Mouse (Mus musculus) thymus, adult 18-20 months (tissue): Measurements from ENCODE around the gene Enpp6.

ENCODE experiments used
- DNase-seq, 2 experiments: peaks; one replicate each; pipeline ENCODE4 v3.0.0; 2022; ENCODE audit warnings: mixed read lengths in 2 of 2

Enpp6 gene

GRCm38 (mm10) chr8:47072001-47072400 lies 85.3 kb downstream of the Enpp6 start:
- no peak for DNase-seq

DNA sequence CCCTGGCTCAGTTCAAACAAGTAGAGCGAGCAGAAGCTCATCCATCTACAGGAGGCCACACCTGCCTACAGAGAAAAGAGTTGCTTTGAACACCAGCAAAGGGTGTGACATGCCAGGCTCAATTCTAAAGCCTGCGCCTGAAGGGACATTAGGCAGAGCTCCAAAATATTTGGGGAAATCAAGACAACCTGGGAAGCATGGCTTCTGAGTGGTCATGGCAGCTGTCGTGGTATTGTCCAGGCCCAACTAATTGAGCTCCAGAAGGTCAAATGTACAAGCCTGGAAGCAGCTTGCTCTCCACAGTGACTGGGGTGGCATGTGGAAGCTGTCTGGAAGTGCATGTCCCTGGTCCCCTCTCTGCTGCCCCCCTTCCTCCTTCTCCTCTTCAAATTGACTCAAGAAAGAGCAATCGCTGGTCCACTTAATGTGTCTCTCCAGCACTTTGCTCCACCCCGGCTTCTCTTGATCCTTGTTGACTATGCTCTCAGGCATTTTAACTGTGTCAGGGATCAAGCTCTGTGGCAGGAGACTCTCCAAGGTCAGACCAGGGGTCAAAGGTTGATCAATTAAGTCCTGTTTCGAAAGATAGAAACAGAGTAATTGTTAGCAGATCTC lies 89.4 kb downstream of the Enpp6 start:
- no peak for DNase-seq

DNA sequence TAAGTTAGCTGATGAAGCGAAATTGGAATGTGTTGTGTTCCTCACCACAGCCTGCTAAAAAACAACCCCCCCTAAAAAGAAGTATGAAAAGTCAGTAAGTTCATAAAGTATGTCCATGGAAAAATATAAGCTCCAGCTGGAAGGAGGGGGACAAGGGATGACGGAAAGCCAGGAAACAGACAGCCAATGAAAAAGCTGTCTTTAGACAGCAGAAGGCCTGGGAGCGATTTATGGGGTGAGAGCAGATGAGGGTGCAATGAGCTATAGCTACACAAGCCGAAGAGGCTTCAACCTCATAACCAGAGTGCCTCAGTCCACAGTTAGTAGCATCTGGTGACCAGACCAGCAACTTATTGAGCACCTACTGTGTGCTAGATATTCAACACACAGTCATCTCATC lies 93.3 kb downstream of the Enpp6 start:
- no peak for DNase-seq

DNA sequence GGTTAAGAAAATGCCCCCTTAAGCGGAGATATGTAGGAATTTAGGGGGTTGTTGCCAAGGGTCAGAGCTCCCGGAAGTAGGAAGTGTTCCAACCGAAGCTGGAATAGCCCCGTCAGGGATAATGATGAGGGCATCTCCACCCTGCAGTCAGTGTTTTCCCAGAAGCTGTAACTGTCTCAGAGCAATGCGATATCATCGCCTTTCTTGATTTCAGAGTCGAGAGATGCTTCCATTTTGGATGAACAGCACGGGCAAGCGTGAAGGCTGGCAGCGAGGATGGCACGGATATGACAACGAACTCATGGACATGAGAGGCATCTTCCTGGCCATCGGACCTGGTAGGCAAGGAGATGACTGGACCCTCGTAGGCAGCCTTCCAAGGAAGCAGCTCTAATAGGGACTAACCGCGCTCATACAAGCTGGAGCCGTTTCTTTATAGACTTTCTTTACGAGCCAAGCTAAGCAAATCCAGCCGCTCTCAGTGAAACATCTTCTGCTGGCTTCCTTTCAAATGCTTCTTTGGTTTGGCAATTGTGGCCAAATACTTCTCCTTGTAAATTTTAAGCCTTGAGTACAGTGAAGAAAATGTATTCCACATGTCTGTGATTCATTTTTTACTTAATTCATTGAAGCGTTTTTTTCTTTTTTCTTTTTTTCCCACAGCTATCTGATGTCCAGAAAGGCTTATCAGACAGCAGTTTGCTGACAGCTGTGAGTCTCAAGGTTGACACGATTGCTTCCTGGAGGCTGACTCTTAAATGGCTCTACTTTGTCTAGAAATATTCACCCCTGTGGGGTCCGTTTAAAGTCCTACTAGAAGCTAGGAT lies 95.7 kb downstream of the Enpp6 start:
- DNase-seq = no peak

GRCm38 (mm10) chr8:47090021-47090420 lies 103.3 kb downstream of the Enpp6 start:
- DNase-seq = no peak

DNA sequence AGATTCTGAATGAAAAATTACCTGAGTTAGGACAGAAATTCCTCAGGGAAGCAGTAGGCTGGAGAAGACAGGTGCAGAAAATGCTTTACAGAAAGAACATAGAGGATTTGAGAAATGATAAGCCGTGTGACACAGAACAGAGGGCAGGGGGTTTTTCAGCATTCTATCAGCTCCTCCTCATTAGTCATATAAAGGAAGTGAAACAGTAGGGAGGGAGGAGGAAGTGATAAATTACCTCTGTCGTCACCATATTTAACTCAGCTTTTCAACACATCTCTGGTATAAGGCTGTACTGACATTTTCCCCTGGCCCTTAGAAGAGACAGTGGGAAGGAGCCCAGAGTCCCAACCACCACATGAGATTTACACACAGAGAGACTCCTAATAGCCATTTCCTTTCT lies 118.9 kb downstream of the Enpp6 start:
- DNase-seq = no peak

DNA sequence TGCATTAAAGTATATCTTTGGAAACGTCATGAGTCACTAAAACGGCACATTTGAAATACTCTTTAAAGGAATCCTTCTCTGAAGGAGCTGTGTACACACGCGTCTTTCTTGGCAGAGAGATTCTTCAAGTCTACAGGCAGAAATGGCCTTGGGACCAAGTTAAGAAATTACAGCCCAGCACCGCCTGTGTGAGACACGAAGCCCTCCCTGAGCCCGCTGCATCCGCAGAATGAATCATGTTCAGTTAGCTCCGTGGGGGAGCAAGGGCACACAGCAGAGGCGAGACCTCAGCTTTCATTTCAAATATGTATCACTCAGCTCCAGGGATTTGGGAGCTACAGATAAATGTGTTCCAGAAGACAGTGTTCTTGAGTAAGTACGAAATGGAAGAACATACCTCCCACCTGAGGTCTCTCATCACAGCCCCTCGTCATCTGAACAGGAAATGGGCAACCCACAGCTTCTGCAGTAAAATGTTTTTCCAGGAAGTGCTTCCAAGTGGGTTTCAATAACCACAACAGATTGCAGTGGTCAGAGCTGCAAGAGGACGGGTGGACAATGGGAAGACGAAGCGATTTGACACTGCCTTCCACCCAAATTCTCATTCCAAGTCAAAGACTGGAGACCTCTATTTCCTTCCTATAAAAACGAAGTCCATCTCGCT lies 127.6 kb downstream of the Enpp6 start:
- DNase-seq = no peak

DNA sequence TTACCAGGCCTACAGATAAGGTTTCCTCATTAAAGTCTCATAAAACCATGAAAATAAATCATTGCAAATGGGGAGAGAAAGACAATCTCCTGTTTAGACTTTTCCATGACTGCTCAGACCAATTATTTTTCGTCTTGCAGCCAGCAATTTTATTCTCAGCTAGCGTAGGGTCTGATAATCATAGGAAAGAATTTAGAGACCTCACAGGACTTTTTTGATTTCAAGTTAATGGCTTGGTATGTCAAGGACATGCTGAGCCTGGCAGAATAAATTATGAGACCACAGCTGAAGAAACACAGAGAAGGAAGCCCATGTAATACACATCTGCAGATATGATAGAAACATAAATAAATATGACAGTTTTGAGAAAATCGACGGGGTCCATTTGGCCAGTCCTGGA lies 130.6 kb downstream of the Enpp6 start:
- DNase-seq = no peak

DNA sequence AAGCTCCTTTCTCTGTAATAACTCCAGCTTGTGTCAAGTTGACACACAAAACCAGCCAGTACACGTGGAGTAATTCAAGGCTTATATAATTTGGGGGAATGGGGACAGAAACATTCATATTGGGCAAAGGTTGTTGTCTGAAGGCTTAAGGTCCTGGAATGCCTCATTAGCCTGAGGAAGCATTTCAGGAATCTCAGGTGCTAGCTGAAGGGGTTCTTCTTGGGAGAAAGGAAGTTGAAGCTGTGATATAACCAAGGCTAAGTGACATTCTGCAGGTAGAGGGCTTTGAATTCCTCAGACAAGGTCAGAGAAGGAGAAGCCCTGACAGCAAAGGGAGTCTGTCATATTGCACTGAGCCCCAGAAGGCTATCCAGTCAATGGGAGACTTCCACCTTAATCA lies 133.2 kb downstream of the Enpp6 start:
- DNase-seq = no peak

DNA sequence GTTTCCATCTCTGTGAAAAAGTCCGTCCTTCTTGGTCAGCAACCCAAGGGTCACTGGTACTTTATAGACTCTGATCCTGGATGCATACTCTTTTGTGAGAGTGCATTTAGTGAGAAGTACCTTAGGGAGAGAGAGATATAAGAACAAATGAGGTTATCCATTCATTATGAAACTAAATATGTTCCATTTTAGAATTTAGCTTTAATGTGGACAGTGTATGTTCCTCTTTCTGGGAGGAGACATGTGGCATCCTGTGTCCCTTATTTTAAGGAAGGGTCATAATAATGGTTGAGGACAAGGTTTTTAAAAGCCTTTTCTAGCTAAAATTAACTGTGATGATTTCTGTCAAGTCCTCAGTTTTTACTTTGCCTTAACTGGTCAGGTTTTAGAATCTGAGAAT lies 142.2 kb downstream of the Enpp6 start:
- DNase-seq = no peak

DNA sequence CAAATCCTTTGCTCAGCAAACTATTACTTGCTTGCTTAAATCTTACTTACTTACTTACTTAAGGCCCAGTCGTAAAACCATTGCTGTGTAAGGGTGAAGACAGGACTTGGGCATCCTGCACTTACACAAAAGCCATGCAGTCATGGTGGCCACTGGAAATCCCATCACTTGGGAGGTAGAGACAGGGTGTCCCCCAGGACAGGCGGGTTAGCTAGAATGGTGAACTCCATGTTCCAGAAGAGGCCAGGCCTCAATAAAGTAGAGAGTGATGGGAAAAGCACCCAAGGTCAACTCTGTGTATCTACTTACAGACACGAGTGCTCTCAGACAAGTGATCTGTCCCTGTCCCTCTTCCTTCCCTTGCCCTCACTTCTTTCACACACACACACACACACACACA lies 146.7 kb downstream of the Enpp6 start:
- no peak for DNase-seq

- DNase-seq = no peak
These were observed 148.0 kb downstream of the Enpp6 start for GRCm38 (mm10) chr8:47134736-47135135.

- no peak for DNase-seq
These were observed 148.9 kb downstream of the Enpp6 start for GRCm38 (mm10) chr8:47135586-47135985.

DNA sequence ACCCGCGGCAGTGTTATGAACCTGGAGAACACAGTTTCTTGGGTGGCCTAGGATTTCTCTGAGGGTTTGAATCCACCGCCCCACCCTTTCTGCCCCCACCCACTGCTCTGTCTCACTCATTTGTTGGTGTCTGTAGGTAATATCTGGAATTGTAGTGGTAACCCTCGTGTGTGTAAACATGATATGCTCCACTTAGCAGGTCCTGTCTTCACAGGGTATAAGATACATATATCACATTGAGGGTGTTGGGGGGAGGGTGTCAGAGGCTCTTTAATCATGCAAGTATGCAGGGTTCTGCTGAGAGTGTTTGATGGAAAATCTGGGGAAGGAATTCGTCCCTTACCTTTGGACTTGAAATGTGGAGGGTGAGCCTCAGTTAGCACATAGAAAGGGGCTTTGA lies 149.4 kb downstream of the Enpp6 start:
- DNase-seq = no peak

- DNase-seq = no peak
These were observed 158.6 kb downstream of the Enpp6 start for GRCm38 (mm10) chr8:47145258-47145657.
